Mouse (Mus musculus): ENCODE data around the gene Gm10912.

DNA sequence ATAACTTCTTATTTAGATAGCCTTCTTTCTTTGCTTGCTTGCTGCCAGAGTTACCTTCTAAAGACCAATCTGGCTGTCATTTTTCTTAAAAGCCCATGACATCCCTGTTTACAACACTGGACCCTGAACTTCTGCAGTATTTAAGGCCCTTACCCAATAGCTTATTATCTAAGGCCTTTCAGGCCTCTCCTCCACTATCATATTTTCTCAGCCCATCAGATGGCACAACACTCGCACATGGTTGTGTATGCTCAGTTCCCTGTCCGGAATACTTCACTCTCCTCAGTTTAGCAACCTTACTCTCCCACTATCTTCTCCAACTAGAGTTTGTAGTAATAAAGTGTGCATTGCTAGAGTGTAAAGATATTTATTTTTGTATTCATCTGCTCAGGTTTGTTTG lies 36.6 kb upstream of the Gm10912 start:
- no peak for TF ChIP-seq CTCF (IDR thresholded peaks at IDR 0.05; ENCODE audit: low read depth, low read length)
- TF ChIP-seq GATA1 (IDR thresholded peaks at IDR 0.05; ENCODE audit: borderline replicate concordance, low read length), result no peak
- TF ChIP-seq TAL1 (conservative IDR thresholded peaks at IDR 0.05; ENCODE audit: low read depth, low read length), result no peak
- TF ChIP-seq GATA2 (IDR thresholded peaks at IDR 0.05; ENCODE audit: borderline replicate concordance, low read depth, low read length), result no peak
